ENCODE assay signal across 8 mouse cellular contexts in the genomic region with DNA sequence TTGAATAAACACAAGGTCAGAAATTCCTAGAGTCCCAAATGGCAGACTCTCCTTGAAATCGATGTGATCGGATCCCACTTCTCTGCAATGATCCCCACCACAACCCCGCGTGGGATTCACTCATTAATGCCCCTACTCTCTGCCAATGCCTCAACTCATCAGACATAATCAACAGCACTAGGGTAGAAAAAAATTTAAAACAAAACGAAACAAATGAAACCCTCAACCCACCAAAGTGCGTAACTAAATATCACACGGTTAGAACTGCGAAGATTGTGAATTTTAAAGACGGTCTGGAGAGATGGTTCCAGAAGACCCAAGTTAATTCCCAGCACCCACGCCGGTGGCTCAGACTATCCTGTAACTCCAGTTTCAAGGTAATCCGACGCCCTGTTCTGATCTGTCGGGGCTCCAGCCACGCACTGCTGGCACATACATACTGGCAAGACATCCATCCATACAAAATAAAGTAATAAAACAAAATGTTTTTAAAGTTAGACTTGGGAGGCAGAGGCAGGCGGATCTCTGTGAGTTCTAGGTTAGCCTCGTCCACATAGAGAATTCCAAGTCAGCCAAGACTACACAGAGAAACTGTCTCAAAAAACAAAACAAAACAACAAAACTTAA. TPM values are rescaled to one million over a fixed set of nuclear protein-coding genes. Genes with fewer than 3 reads are reported as not detected.
A peak's percentile ranks its signal among the peaks of the same experiment; 100 is the strongest.
DNase-seq lines count a peak whose midpoint lies in the region; ATAC-seq and TF ChIP-seq lines count a peak whose summit lies in the region.

No protein-coding gene starts in this region.

- no peak for DNase-seq in heart, postnatal 36 days
- no peak for DNase-seq in ES-E14 (ENCODE audit: low read depth, low spot score)
- no peak for DNase-seq in frontal cortex, postnatal 14 days (ENCODE audit: low spot score in 2 of 2)
- no peak for DNase-seq in cerebellum, adult 18-20 months
- DNase-seq in left cerebral cortex, adult 18-20 months (ENCODE audit: low spot score in 2 of 2) = no peak

- H3K27me3 ChIP-seq in heart, embryonic 11.5 days (ENCODE audit: control insufficient read depth, insufficient read depth, low read length) = no peaks in the 10 kb centered on the region
- no peaks in the 10 kb centered on the region for H3K27me3 ChIP-seq in forebrain, embryonic 16.5 days (replicated peaks; ENCODE audit: control insufficient read depth, insufficient read depth, low read length)
- no peaks in the 10 kb centered on the region for H3K27me3 ChIP-seq in liver, embryonic 16.5 days (ENCODE audit: control insufficient read depth, insufficient read depth, low read depth, low read length)

- H3K27ac ChIP-seq in heart, embryonic 11.5 days (ENCODE audit: low read depth, low read length) = no peak overlapping the region
- H3K27ac ChIP-seq in ES-E14 (ENCODE audit: insufficient read depth, low read depth, low read length, poor library complexity, severe bottlenecking) = no peak overlapping the region
- no peak overlapping the region for H3K27ac ChIP-seq in forebrain, embryonic 16.5 days (ENCODE audit: low read length)
- H3K27ac ChIP-seq in liver, embryonic 16.5 days (ENCODE audit: low read length) = no peak overlapping the region; the same call in 1 of the 2 replicates

- in situ Hi-C loops in ES-E14 (cut with MboI; ENCODE audit: low sequenced_read_pairs in 2 of 2, unreplicated experiment in 2 of 2) = loop anchor here in 1 of 2 experiments (25.0 kb wide), 1 partner anchor 536 kb away; no protein-coding TSS in a partner anchor

- no peaks in the 10 kb centered on the region for H3K9me3 ChIP-seq in heart, embryonic 11.5 days (replicated peaks; ENCODE audit: control insufficient read depth, low read length)
- H3K9me3 ChIP-seq in ES-E14 (ENCODE audit: control insufficient read depth, insufficient read depth, low read depth, low read length) = no peaks in the 10 kb centered on the region
- H3K9me3 ChIP-seq in forebrain, embryonic 16.5 days (ENCODE audit: control insufficient read depth, low read length) = no peaks in the 10 kb centered on the region
- no peaks in the 10 kb centered on the region for H3K9me3 ChIP-seq in liver, embryonic 16.5 days (replicated peaks; ENCODE audit: control insufficient read depth, low read length)

- peak overlapping the region; percentile 61 for H3K4me2 ChIP-seq in heart, embryonic 11.5 days
- H3K4me2 ChIP-seq in forebrain, embryonic 16.5 days (ENCODE audit: low read length) = peak overlapping the region; percentile 79
- peak overlapping the region; percentile 65 for H3K4me2 ChIP-seq in liver, embryonic 16.5 days (ENCODE audit: low read depth, low read length)

- H3K4me3 ChIP-seq in heart, embryonic 11.5 days (ENCODE audit: low read depth, low read length) = peak overlapping the region; percentile 75
- peak overlapping the region; percentile 91 to 96 for H3K4me3 ChIP-seq in ES-E14 (ENCODE audit: insufficient read depth in 1 of 2, low read depth in 1 of 2, low read length in 2 of 2, poor library complexity in 1 of 2, severe bottlenecking in 1 of 2)
- H3K4me3 ChIP-seq in forebrain, embryonic 16.5 days (replicated peaks; ENCODE audit: low read length) = peak overlapping the region; percentile 84
- peak overlapping the region; percentile 75 for H3K4me3 ChIP-seq in liver, embryonic 16.5 days (ENCODE audit: low read depth, low read length)

- intact Hi-C loops in heart, postnatal 36 days (cut with DNase I) = no loop called here

- peak overlapping the region; percentile 93 for H3K9ac ChIP-seq in heart, embryonic 11.5 days (ENCODE audit: low read depth, low read length)
- H3K9ac ChIP-seq in ES-E14 (ENCODE audit: insufficient read depth, low read depth, low read length, poor library complexity, severe bottlenecking) = peak overlapping the region; percentile 91
- H3K9ac ChIP-seq in forebrain, embryonic 16.5 days (replicated peaks; ENCODE audit: low read depth, low read length) = peak overlapping the region; percentile 96
- peak overlapping the region; percentile 84 for H3K9ac ChIP-seq in liver, embryonic 16.5 days (ENCODE audit: low read depth, low read length)

- H3K36me3 ChIP-seq in heart, embryonic 11.5 days (ENCODE audit: control insufficient read depth, insufficient read depth, low read length) = no peaks in the 10 kb centered on the region
- H3K36me3 ChIP-seq in ES-E14 (ENCODE audit: control insufficient read depth, insufficient read depth, low read length, poor library complexity, severe bottlenecking) = peaks cover 3% of the 10 kb centered on the region
- H3K36me3 ChIP-seq in forebrain, embryonic 16.5 days (ENCODE audit: control insufficient read depth, insufficient read depth) = peaks cover 3% of the 10 kb centered on the region; the same call in 1 of the 2 replicates
- no peaks in the 10 kb centered on the region for H3K36me3 ChIP-seq in liver, embryonic 16.5 days (ENCODE audit: control insufficient read depth, insufficient read depth)

- ATAC-seq in heart, embryonic 11.5 days (replicated peaks; ENCODE audit: insufficient number of reproducible peaks, low FRiP score, low TSS enrichment) = no peak
- no peak for ATAC-seq in forebrain, embryonic 16.5 days
- no peak for ATAC-seq in liver, embryonic 16.5 days (ENCODE audit: low read depth)

- H3K4me1 ChIP-seq in heart, embryonic 11.5 days (ENCODE audit: control insufficient read depth, insufficient read depth, low read length) = 0 out of 2 replicates have a peak, but pooled peaks cover 3% of the 10 kb centered on the region
- peaks cover 0 to 3% of the 10 kb centered on the region in 2 experiments; a peak in 1 of 4 replicates for H3K4me1 ChIP-seq in ES-E14 (ENCODE audit: control insufficient read depth in 2 of 2, insufficient read depth in 2 of 2, low read length in 2 of 2, poor library complexity in 1 of 2)
- H3K4me1 ChIP-seq in forebrain, embryonic 16.5 days (replicated peaks; ENCODE audit: control insufficient read depth, insufficient read depth, low read length) = peaks cover 14% of the 10 kb centered on the region
- peaks cover 6% of the 10 kb centered on the region for H3K4me1 ChIP-seq in liver, embryonic 16.5 days (ENCODE audit: control insufficient read depth, low read depth, low read length)

- WGBS in heart, embryonic 11.5 days (ENCODE audit: insufficient replicate concordance) = 57% methylated on average over 17 of the region's 17 CpGs
- 64% methylated on average over 17 of the region's 17 CpGs for WGBS in forebrain, embryonic 16.5 days
- 50% methylated on average over 17 of the region's 17 CpGs for WGBS in liver, embryonic 16.5 days (ENCODE audit: insufficient replicate concordance)

TF ChIP-seq in ES-E14, 5 proteins besides CTCF, POLR2A, EP300 and RAD21:
- no peak for TF ChIP-seq ZNF384 (IDR thresholded peaks at IDR 0.05; ENCODE audit: low read depth, low read length)
- TF ChIP-seq MAFK (IDR thresholded peaks at IDR 0.05; ENCODE audit: insufficient read depth, low read depth, low read length) = no peak
- TF ChIP-seq HCFC1 (IDR thresholded peaks at IDR 0.05; ENCODE audit: borderline replicate concordance, insufficient read depth, low read length) = no peak
- TF ChIP-seq CHD2 (IDR thresholded peaks at IDR 0.05; ENCODE audit: low read depth, low read length) = no peak

RNA-seq across cellular contexts. Expression of a gene that starts 0.8 kb away (rescaled TPM):
- 29.4 and 31.1 TPM in 2 replicates for polyA plus RNA-seq in heart, embryonic 11.5 days (2014; fragmentation: Nextera tagmentation; extraction: Ambion mirVana)
- total RNA-seq in heart, postnatal 36 days (2021) = 10 to 100 TPM in 1 of 2 experiments, 1 to 10 TPM in 1; 9.7 to 11.9 TPM
- total RNA-seq in ES-E14 (2012; rRNA removed) = 37.5 and 39.4 TPM in 2 replicates
- polyA plus RNA-seq in forebrain, embryonic 16.5 days (2015; fragmentation: Nextera tagmentation; extraction: Ambion mirVana) = 37.3 and 42.1 TPM in 2 replicates
- polyA plus RNA-seq in liver, embryonic 16.5 days (2015; fragmentation: Nextera tagmentation; extraction: Ambion mirVana) = 7.2 and 7.5 TPM in 2 replicates
- total RNA-seq in left cerebral cortex, adult 18-20 months (2021) = 10 to 100 TPM; 40.0 to 41.4 TPM
